ENCODE assay signal across 8 mouse cellular contexts in the genomic region with DNA sequence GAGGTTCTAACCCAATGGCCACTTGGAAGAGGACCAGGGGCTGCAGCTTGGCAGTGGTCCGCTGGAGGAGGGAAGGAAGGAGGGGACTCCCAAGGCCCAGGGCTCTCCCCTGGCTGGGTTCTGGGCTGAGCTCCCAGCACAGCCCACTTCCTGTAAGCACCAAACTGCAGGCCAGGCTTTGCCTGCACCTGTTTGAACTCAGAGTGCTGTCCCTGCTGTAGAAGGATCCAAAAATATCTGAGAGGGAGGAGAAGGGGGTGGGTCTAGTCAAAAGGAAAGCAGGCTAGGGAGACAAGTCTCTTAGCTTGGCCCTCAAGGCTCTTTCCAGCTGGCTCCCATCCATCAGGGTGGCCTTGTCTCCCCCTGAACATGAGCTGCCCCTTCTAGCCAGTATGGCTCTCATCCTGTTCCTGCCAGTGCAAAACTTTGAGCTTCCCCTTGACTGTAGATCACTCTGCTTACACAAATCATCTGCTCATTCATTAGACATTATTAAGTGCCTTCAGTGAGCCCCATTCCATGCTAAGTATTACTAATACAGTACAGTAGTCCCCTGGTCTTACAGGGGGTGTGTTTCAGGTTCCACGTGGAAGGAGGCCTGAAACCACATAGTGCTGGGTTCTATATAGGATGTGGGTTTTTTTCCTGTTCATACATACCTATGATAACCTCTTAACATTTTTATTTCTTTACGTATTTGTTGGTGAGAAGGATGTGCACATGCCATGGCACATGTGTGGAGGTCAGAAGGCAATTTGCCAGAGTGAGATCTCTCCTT. TPM values are rescaled to one million over a fixed set of nuclear protein-coding genes. Genes with fewer than 3 reads are reported as not detected.
DNase-seq lines count a peak whose midpoint lies in the region; ATAC-seq and TF ChIP-seq lines count a peak whose summit lies in the region.

No protein-coding gene starts in this region.

- H3K4me1 ChIP-seq in kidney, adult 2 months (ENCODE audit: control insufficient read depth, insufficient read depth, low read length), result peaks cover 7% of the 10 kb centered on the region
- H3K4me1 ChIP-seq in thymus, adult 2 months (replicated peaks; ENCODE audit: control insufficient read depth, insufficient read depth, low read length), result peaks cover 14% of the 10 kb centered on the region

- no peaks in the 10 kb centered on the region for H3K36me3 ChIP-seq in kidney, adult 2 months (ENCODE audit: control insufficient read depth, insufficient read depth, low read length)
- H3K36me3 ChIP-seq in thymus, adult 2 months (ENCODE audit: control insufficient read depth, insufficient read depth, low read length), result no peaks in the 10 kb centered on the region

- no peaks in the 10 kb centered on the region for H3K27me3 ChIP-seq in kidney, adult 2 months (replicated peaks; ENCODE audit: control insufficient read depth, insufficient read depth, low read length)
- no peaks in the 10 kb centered on the region for H3K27me3 ChIP-seq in thymus, adult 2 months (ENCODE audit: control insufficient read depth, insufficient read depth, low read length)

- TF ChIP-seq CTCF in kidney, adult 2 months (conservative IDR thresholded peaks at IDR 0.05; ENCODE audit: insufficient read depth, insufficient read length, low read depth, low read length), result no peak
- no peak for TF ChIP-seq CTCF in thymus, adult 2 months (IDR thresholded peaks at IDR 0.05; ENCODE audit: borderline replicate concordance, control insufficient read depth, extremely low read depth, insufficient read depth, low read length, poor library complexity)

- TF ChIP-seq POLR2A in kidney, adult 2 months (IDR thresholded peaks at IDR 0.05; ENCODE audit: low read depth, low read length), result no peak
- TF ChIP-seq POLR2A in thymus, adult 2 months (IDR thresholded peaks at IDR 0.05; ENCODE audit: control insufficient read depth, extremely low read depth, insufficient read depth, low read length, poor library complexity), result no peak

- H3K27ac ChIP-seq in kidney, adult 2 months (ENCODE audit: insufficient read depth, low read depth, low read length), result no peak overlapping the region
- H3K27ac ChIP-seq in thymus, adult 2 months (ENCODE audit: control insufficient read depth, insufficient read depth, low read length), result no peak overlapping the region; the same call in 1 of the 2 replicates

- WGBS in kidney, adult 2 months, result 58% methylated on average over 3 of the region's 3 CpGs
- WGBS in thymus, adult 2 months, result 8% methylated on average over 3 of the region's 3 CpGs

- no peak overlapping the region for H3K4me3 ChIP-seq in kidney, adult 2 months (ENCODE audit: insufficient read depth, low read depth, low read length)
- no peak overlapping the region for H3K4me3 ChIP-seq in thymus, adult 2 months (ENCODE audit: control insufficient read depth, insufficient read depth, low read length)

- DNase-seq in adrenal gland, adult 2 months, result peak; percentile 65
- DNase-seq in adrenal gland, postnatal 4 days (ENCODE audit: low spot score in 2 of 2), result no peak
- peak; percentile 52 for DNase-seq in NIH3T3 (ENCODE audit: low read depth)
- DNase-seq in kidney, adult 2 months, result peak; percentile 63
- peak; percentile 53 for DNase-seq in lung, postnatal 14 days
- peak; percentile 33 for DNase-seq in thymus, adult 2 months
- no peak for DNase-seq in embryo, embryonic 9.5 days (ENCODE audit: extremely low spot score)

- ATAC-seq in granulocyte monocyte progenitor cell, adult 5-6 weeks (replicated peaks; ENCODE audit: poor library complexity, severe bottlenecking), result peak; percentile 59; the same call in 1 of the 2 replicates

RNA-seq across cellular contexts. Expression of a gene that starts 28.8 kb away (rescaled TPM):
- total RNA-seq in adrenal gland, adult 2 months (2021), result 10 to 100 TPM in 1 of 2 experiments, 1 to 10 TPM in 1; 6.8 to 13.2 TPM
- 0.35 and 0.57 TPM in 2 replicates for polyA plus RNA-seq in adrenal gland, adult 2 months (2012; rRNA removed)
- total RNA-seq in adrenal gland, postnatal 4 days (2021), result 10 to 100 TPM; 21.8 to 42.0 TPM
- total RNA-seq in granulocyte monocyte progenitor cell, adult 5-6 weeks (2014; fragmentation: Nextera tagmentation), result 16.1 and 16.3 TPM in 2 replicates
- 8.2 and 29.9 TPM in 2 replicates for total RNA-seq in granulocyte monocyte progenitor cell, adult 5-6 weeks (2017)
- polyA plus RNA-seq in kidney, adult 2 months (2012; rRNA removed), result 3.1 and 6.9 TPM in 2 replicates
- 5.3 and 12.1 TPM in 2 replicates for polyA plus RNA-seq in thymus, adult 2 months (2012; rRNA removed)

RNA-seq across cellular contexts. Expression of a gene that starts 46.8 kb away (rescaled TPM):
- total RNA-seq in adrenal gland, adult 2 months (2021), result 1 to 10 TPM; 3.8 to 6.7 TPM
- 3.6 and 4.0 TPM in 2 replicates for polyA plus RNA-seq in adrenal gland, adult 2 months (2012; rRNA removed)
- total RNA-seq in adrenal gland, postnatal 4 days (2021), result 10 to 100 TPM; 16.6 to 19.2 TPM
- total RNA-seq in granulocyte monocyte progenitor cell, adult 5-6 weeks (2014; fragmentation: Nextera tagmentation), result 34.8 and 46.6 TPM in 2 replicates
- 36.4 and 47.6 TPM in 2 replicates for total RNA-seq in granulocyte monocyte progenitor cell, adult 5-6 weeks (2017)
- 4.5 and 5.1 TPM in 2 replicates for polyA plus RNA-seq in kidney, adult 2 months (2012; rRNA removed)
- 12.0 and 13.5 TPM in 2 replicates for polyA plus RNA-seq in thymus, adult 2 months (2012; rRNA removed)

Comparison
In these comparisons a context has a peak if more than half of its experiments do, and no peak if none do; other contexts are left out.
1. DNase-seq: peak in adrenal gland, adult 2 months (single experiment), NIH3T3 (single experiment), kidney, adult 2 months (single experiment), lung, postnatal 14 days (single experiment) and thymus, adult 2 months (single experiment); none in adrenal gland, postnatal 4 days (0 of 2) and embryo, embryonic 9.5 days (single experiment).